Mouse (Mus musculus) mouse trophoblast stem cell (cell line): ENCODE results near the gene Gm20388.
"Not testable (repeated sequence)": the region's sequence is repeated elsewhere in the genome, so short reads cannot be mapped to it uniquely, and the experiment has no call there.

Experiments
- in situ Hi-C, 2 experiments: fragments of 300-500 bp; cut with MseI, MboI; formaldehyde crosslinking; loops; 2 replicates in 1 of 2; 3 replicates in 1 of 2; pipeline ENCODE4 v1.15.1; 2025

Gene Gm20388

GRCm38 (mm10) chr8:122610209-122610608 is 2699.6 kb downstream of the Gm20388 start:
- in situ Hi-C loops, result no loop called here

- in situ Hi-C loops, result no loop called here
Observed at GRCm38 (mm10) chr8:122610612-122611277, 2700.1 kb downstream of the Gm20388 start.

- in situ Hi-C loops, result no loop called here
Observed at GRCm38 (mm10) chr8:122611295-122612133, 2700.9 kb downstream of the Gm20388 start, which contains the start of the genes Galns and Trappc2l. Gene Galns (minus strand): TSS chr8:122611463. Gene Trappc2l (plus strand): TSS chr8:122611640.

GRCm38 (mm10) chr8:122616181-122616905 is 2705.7 kb downstream of the Gm20388 start:
- in situ Hi-C loops, result loop anchor here (5.0 kb wide), 2 partner anchors 211 to 216 kb away; no protein-coding TSS in a partner anchor

GRCm38 (mm10) chr8:122617947-122618546 is 2707.4 kb downstream of the Gm20388 start:
- in situ Hi-C loops, result loop anchor here (5.0 kb wide), 2 partner anchors 209 to 214 kb away; no protein-coding TSS in a partner anchor

- in situ Hi-C loops, result loop anchor here (5.0 kb wide), 2 partner anchors 208 to 213 kb away; no protein-coding TSS in a partner anchor
Observed at GRCm38 (mm10) chr8:122618660-122619378, 2708.2 kb downstream of the Gm20388 start.

DNA sequence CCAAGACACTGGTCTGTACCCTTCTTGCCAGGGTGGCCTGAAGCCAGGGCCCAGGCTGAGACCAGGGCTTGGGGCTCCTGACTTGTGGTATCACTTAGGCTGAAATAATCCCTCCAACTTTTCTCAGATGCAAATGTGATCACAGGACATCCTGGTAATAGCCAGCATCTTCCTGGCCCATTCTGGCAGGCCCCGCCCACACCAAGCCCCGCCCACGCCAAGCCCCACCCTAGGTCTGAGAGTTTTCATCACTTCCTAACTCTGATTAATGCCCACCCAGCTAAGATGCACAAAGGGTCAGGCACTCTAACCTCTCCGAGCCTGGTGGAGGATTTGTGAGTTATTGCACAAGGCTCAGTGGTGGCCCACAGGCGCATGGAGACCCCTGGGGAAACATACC is 2709.8 kb downstream of the Gm20388 start:
- in situ Hi-C loops, result no loop called here

- in situ Hi-C loops, result no loop called here
Observed at GRCm38 (mm10) chr8:122622727-122623126, 2712.1 kb downstream of the Gm20388 start, which contains the start of gene Pabpn1l. Gene Pabpn1l (minus strand): TSS chr8:122622739.

DNA sequence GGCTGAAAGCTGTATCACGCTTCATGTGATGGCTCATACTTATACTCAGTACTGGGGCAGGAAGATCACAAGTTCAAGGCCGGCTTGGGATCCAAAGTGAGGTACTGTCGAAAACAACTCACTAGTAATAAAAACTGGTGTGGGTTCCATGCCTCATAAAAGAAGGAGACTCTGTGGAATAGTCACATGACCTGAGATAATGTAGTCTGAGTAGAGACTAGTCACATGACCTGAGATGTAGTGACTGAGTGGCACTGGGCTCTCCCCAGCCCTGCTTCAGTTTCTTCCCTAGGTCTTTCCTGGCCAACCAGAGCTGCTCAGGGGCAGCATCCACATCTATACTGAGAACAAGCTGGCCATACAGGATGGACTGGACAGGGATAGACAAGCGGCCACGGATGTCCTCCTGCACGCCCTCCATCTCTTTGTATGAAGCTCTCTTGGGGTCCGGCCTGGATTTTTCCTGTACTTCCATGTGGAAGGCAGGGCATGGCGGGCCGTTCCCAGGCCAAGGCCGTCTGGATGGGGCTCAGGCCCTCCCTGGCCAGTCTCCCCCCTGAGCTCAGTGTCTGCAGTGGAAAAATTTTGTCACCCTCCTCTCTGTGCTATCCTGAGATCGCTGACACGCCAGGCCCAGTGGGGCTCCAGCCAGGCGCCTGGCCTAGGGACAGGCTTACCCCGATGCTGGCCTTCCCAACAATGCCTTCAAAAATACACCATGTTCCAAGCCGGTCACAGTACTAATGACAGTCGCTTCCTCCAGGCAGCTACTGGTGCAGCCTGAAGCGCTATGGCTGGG is 2713.4 kb downstream of the Gm20388 start:
- in situ Hi-C loops, result no loop called here

DNA sequence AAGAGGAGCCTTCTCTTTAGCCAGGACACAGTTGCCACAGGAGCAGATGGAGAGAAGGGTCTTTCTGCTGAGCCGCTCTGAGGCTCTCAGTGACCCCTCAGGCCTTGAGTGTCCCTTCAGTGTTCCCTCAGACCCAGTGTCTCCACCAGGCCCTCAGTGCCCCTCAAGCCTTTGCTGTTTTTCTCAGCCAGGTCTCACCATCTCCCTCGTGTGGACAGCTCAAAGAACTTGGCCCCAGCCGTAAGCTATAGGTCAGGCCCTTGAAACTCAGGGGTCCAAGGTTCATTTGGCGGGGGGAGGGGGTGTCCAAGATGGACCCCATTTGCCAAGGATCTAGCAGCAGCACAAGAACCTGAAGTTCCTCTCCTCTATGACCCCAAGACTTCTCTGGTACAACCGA is 2714.0 kb downstream of the Gm20388 start:
- in situ Hi-C loops, result no loop called here

DNA sequence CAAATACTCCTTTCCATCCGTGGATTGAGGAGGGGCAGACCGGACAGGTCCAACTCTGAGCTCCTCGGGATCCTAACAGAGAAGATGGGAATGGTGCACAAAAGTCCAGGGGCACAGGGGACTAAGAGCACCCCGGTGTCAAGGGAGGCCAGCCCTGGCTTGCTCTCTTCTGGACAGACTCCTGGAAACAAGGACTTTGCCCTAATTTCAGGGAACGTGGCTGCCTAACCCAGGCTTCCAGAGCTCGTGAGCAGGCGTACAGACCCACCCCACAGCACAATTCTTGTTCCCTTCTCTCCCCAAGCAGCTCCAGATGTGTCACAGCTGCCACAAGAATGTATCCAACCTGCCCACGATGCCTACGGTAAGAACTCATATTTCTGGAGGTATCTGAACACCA is 2715.2 kb downstream of the Gm20388 start:
- in situ Hi-C loops, result no loop called here

- in situ Hi-C loops, result no loop called here
Observed at GRCm38 (mm10) chr8:122626896-122627295, 2716.3 kb downstream of the Gm20388 start.

GRCm38 (mm10) chr8:122629388-122629787 is 2718.7 kb downstream of the Gm20388 start:
- in situ Hi-C loops, result no loop called here

DNA sequence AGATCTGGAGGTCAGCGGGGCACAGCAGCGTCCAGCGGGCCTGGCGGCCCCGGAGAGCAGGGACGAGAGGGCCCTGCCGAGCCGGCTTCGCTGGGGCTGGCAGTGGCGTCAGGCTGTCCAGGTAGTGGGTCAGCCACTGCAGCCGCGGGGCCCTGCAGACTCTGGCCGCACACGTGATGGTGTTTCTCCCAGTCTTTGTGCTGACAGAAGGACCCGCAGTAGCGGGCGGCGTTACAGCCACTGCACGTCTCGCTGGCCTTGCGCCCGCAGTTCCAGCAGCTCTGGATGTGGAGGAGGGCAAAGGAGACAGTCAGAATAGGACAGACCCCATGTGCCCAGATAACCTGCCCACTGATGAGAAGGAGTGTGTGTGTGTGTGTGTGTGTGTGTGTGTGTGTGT is 2720.1 kb downstream of the Gm20388 start:
- in situ Hi-C loops, result no loop called here

DNA sequence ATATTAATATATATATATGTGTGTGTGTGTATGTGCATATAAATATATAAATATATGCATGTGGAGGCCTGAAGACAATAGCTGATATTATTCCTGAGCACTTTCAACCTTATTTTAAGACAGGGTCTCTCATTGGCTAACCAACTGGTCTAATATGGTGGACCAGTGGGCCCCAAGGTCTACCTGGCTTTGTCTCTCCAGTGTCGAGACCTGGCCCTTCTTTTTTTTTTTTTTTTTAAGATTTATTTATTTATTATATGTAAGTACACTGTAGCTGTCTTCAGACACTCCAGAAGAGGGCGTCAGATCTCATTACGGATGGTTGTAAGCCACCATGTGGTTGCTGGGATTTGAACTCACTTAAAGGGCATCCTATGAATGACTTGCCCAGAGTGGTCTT is 2721.5 kb downstream of the Gm20388 start:
- in situ Hi-C loops, result not testable (repeated sequence)

GRCm38 (mm10) chr8:122633205-122633604 is 2722.6 kb downstream of the Gm20388 start:
- in situ Hi-C loops, result no loop called here

GRCm38 (mm10) chr8:122635878-122636802 is 2725.5 kb downstream of the Gm20388 start:
- in situ Hi-C loops, result no loop called here

DNA sequence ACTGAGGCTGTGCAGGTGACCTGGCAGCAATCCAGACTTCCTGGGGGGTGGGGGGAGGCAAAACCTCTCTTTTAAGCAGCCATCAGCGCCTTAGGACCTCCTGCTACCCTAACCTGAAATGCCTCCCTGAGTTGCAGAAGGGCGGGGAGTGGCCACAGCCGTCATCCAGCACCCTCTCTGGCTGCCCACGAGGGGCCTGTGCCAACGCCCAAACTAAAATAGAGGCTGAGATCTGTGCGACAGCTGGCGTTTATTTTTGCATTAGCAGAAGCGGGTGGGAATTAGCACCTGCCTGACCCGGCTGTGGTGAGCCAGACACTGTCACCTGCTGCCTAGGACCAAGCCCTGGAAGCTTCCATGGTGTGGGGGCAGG is 2726.1 kb downstream of the Gm20388 start:
- in situ Hi-C loops, result no loop called here

GRCm38 (mm10) chr8:122637230-122637629 is 2726.6 kb downstream of the Gm20388 start:
- in situ Hi-C loops, result no loop called here
